19 mouse cellular contexts compared by ENCODE assay signal in the genomic region with DNA sequence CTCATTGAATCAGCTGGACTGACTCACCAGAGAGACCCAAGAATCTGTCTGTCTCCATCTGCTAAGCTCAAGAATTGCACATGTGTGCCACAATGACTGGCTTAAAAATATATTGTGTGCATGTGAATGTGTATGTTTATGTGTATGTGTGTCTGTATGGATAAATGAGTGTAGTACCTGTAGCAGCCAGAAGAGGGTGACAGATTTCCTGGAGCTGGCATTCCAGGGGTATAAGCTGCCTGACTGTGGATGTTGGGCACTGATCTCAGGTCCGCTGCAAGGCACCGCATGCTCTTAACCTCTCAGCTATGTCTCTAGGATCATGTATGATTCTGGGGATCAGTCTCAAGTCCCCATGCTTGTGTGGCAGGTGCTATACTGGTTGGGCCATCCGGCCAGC.
DNase-seq lines count a peak whose midpoint lies in the region; ATAC-seq and TF ChIP-seq lines count a peak whose summit lies in the region.
"Had no signal": no experiment of that assay in that cellular context is flagged by ENCODE, and none has a peak within 500 bp of the region (broad histone marks: within the 10 kb centered on the region; RNA-seq: fewer than 3 reads in every experiment).

No protein-coding gene starts in this region.

- H3K9ac ChIP-seq in heart, adult 2 months (ENCODE audit: low read depth, low read length): no peak overlapping the region
- no peak overlapping the region for H3K9ac ChIP-seq in lung, embryonic 14.5 days
- H3K9ac ChIP-seq: liver, embryonic 13.5 days; neural tube, embryonic 15.5 days had no signal

- H3K27me3 ChIP-seq in heart, adult 2 months (ENCODE audit: control insufficient read depth, insufficient read depth, low read length): no peaks in the 10 kb centered on the region
- H3K27me3 ChIP-seq in heart, embryonic 10.5 days (ENCODE audit: insufficient read depth, poor library complexity, severe bottlenecking): no peaks in the 10 kb centered on the region
- no peaks in the 10 kb centered on the region for H3K27me3 ChIP-seq in lung, embryonic 14.5 days (ENCODE audit: insufficient read depth, low read length)
- H3K27me3 ChIP-seq in G1E (ENCODE audit: insufficient read depth, low read length): no peaks in the 10 kb centered on the region
- H3K27me3 ChIP-seq: liver, embryonic 13.5 days; neural tube, embryonic 15.5 days; Patski had no signal

- TF ChIP-seq POLR2A in heart, adult 2 months (IDR thresholded peaks at IDR 0.05; ENCODE audit: insufficient read depth, low read depth, low read length): no peak
- TF ChIP-seq POLR2A in lung, adult 2 months (IDR thresholded peaks at IDR 0.05; ENCODE audit: borderline replicate concordance, extremely low read depth, low read depth, low read length): no peak

- H3K27ac ChIP-seq in heart, adult 2 months: no peak overlapping the region
- H3K27ac ChIP-seq in heart, embryonic 10.5 days: no peak overlapping the region
- H3K27ac ChIP-seq in lung, embryonic 14.5 days (ENCODE audit: low read depth): no peak overlapping the region
- H3K27ac ChIP-seq: liver, embryonic 13.5 days; midbrain, embryonic 10.5 days; neural tube, embryonic 15.5 days had no signal

- no peaks in the 10 kb centered on the region for H3K9me3 ChIP-seq in heart, embryonic 10.5 days
- H3K9me3 ChIP-seq in lung, embryonic 14.5 days (ENCODE audit: low read depth, low read length): no peaks in the 10 kb centered on the region
- peaks cover 70% of the 10 kb centered on the region for H3K9me3 ChIP-seq in G1E (replicated peaks)
- H3K9me3 ChIP-seq: midbrain, embryonic 10.5 days; neural tube, embryonic 15.5 days had no signal

- WGBS in heart, adult 2 months: 95% methylated on average over 3 of the region's 3 CpGs
- 96% methylated on average over 3 of the region's 3 CpGs for WGBS in heart, embryonic 10.5 days
- WGBS in lung, embryonic 14.5 days: 97% methylated on average over 3 of the region's 3 CpGs
- WGBS in lung, adult 2 months: 92% methylated on average over 3 of the region's 3 CpGs

- intact Hi-C loops in heart, adult 2 months (cut with DNase I): no loop called here
- intact Hi-C loops in gastrocnemius, postnatal 36 days (cut with DNase I): no loop called here

- H3K4me3 ChIP-seq in heart, adult 2 months: no peak overlapping the region
- H3K4me3 ChIP-seq in heart, embryonic 10.5 days: no peak overlapping the region
- no peak overlapping the region for H3K4me3 ChIP-seq in lung, embryonic 14.5 days (ENCODE audit: low read depth, low read length)
- no peak overlapping the region for H3K4me3 ChIP-seq in lung, adult 2 months (replicated peaks; ENCODE audit: extremely low read depth, low read depth, low read length)
- no peak overlapping the region for H3K4me3 ChIP-seq in G1E (ENCODE audit: low read depth, low read length)
- H3K4me3 ChIP-seq: liver, embryonic 13.5 days; midbrain, embryonic 10.5 days; neural tube, embryonic 15.5 days had no signal

- DNase-seq in heart, adult 2 months: no peak
- no peak for DNase-seq in heart, embryonic 10.5 days (ENCODE audit: low spot score)
- no peak for DNase-seq in lung, embryonic 14.5 days
- DNase-seq in lung, adult 2 months: no peak
- no peak for DNase-seq in G1E (ENCODE audit: low spot score)
- peak; percentile 12 for DNase-seq in mesoderm, embryonic 11.5 days (ENCODE audit: low read depth, low spot score)
- no peak for DNase-seq in gastrocnemius, postnatal 36 days
- DNase-seq: gastrocnemius, postnatal 10 days; heart, postnatal 4 days; kidney, postnatal 14 days; liver, embryonic 13.5 days; right cerebral cortex, adult 18-20 months; spleen, adult 18-20 months had no signal

- H3K36me3 ChIP-seq in heart, adult 2 months (ENCODE audit: control insufficient read depth, insufficient read depth, low read length): no peaks in the 10 kb centered on the region
- H3K36me3 ChIP-seq in heart, embryonic 10.5 days: peaks cover 17% of the 10 kb centered on the region
- no peaks in the 10 kb centered on the region for H3K36me3 ChIP-seq in lung, embryonic 14.5 days (ENCODE audit: insufficient read depth)
- H3K36me3 ChIP-seq in G1E (replicated peaks): no peaks in the 10 kb centered on the region
- H3K36me3 ChIP-seq: liver, embryonic 13.5 days; midbrain, embryonic 10.5 days; neural tube, embryonic 15.5 days had no signal

- H3K4me2 ChIP-seq in lung, embryonic 14.5 days: no peak overlapping the region
- H3K4me2 ChIP-seq: heart, embryonic 11.5 days; liver, embryonic 13.5 days; neural tube, embryonic 15.5 days had no signal

- 0 out of 2 replicates have a peak, but pooled peaks have one; percentile 4 for TF ChIP-seq CTCF in heart, adult 2 months (IDR thresholded peaks at IDR 0.05)
- TF ChIP-seq CTCF in lung, embryonic 14.5 days (IDR thresholded peaks at IDR 0.05; ENCODE audit: low read depth): peak; percentile 45
- TF ChIP-seq CTCF in lung, adult 2 months (IDR thresholded peaks at IDR 0.05; ENCODE audit: insufficient read depth, low read length): no peak
- peak; percentile 7; the same call in 1 of the 2 replicates for TF ChIP-seq CTCF in G1E (IDR thresholded peaks at IDR 0.05; ENCODE audit: low read depth, low read length)

- H3K79me2 ChIP-seq in heart, adult 2 months (replicated peaks; ENCODE audit: control insufficient read depth, insufficient read depth, low read length): no peaks in the 10 kb centered on the region

- no peaks in the 10 kb centered on the region for H3K4me1 ChIP-seq in heart, adult 2 months (ENCODE audit: control insufficient read depth, insufficient read depth, low read length)
- no peaks in the 10 kb centered on the region for H3K4me1 ChIP-seq in heart, embryonic 10.5 days
- no peaks in the 10 kb centered on the region for H3K4me1 ChIP-seq in lung, embryonic 14.5 days (ENCODE audit: insufficient read depth)
- H3K4me1 ChIP-seq in lung, adult 2 months (ENCODE audit: control insufficient read depth, insufficient read depth, low read length): no peaks in the 10 kb centered on the region
- H3K4me1 ChIP-seq in G1E (ENCODE audit: insufficient read depth, low read depth, low read length): no peaks in the 10 kb centered on the region
- H3K4me1 ChIP-seq: liver, embryonic 13.5 days; midbrain, embryonic 10.5 days; neural tube, embryonic 15.5 days had no signal

- no peak for TF ChIP-seq EP300 in heart, adult 2 months (IDR thresholded peaks at IDR 0.05; ENCODE audit: insufficient read depth, low read depth, low read length)

- ATAC-seq in lung, embryonic 14.5 days (ENCODE audit: insufficient read depth): no peak
- no peak for ATAC-seq in G1E (ENCODE audit: extremely low read depth, insufficient number of reproducible peaks, low FRiP score, poor library complexity, severe bottlenecking)
- no peak for ATAC-seq in inflammation-experienced regulatory T-cells, adult 6 months
- ATAC-seq: forebrain, embryonic 16.5 days; Patski had no signal
